Mouse (Mus musculus): ENCODE data around the gene Treh. TPM values are rescaled to one million over a fixed set of nuclear protein-coding genes. Genes with fewer than 3 reads are reported as not detected.

Gene Treh
- polyA plus RNA-seq, 1 experiment from 2014 or later = not detected

- Histone ChIP-seq H3K9ac (ENCODE audit: low read depth, low read length) (no peak overlapping the region), H3K36me3 (ENCODE audit: control insufficient read depth, insufficient read depth) (no peaks in the 10 kb centered on the region), H3K27me3 (ENCODE audit: control insufficient read depth, insufficient read depth, low read depth, low read length) (no peaks in the 10 kb centered on the region; the same call in 1 of the 2 replicates), H3K27ac (ENCODE audit: low read length) (no peak overlapping the region), H3K4me1 (ENCODE audit: control insufficient read depth, low read depth, low read length) (peaks cover 14% of the 10 kb centered on the region), H3K4me3 (ENCODE audit: low read depth, low read length) (no peak overlapping the region), H3K4me2 (ENCODE audit: low read depth, low read length) (no peak overlapping the region), H3K9me3 (replicated peaks; ENCODE audit: control insufficient read depth, low read length) (no peaks in the 10 kb centered on the region)
- 44% methylated on average over 6 of the region's 6 CpGs for WGBS (ENCODE audit: insufficient replicate concordance)
- ATAC-seq (ENCODE audit: low read depth) = no peak
Observed at GRCm38 (mm10) chr9:44716997-44717821, 44.2 kb downstream of the Treh start.

DNA sequence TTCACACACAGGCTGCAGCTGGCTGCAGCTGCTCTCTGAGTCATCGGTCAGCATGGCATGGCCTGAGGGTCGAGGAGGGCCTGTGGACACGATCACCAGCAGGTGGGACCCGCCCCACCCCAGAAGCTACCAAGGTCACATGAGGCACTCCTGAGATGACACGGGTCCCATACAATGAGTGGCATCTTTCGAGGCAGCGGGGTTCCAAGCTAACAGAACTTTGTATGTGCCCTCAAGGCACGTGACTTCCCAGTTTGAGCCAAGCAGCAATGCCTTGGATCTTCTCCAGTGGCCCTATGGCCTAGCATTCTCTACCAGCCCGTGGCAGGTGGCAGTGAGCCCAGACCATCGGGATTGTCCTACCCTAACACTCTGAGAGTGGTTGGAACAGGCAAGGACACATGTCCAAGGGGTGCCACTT lies 44.8 kb downstream of the Treh start:
- Histone ChIP-seq H3K27me3 (ENCODE audit: control insufficient read depth, insufficient read depth, low read depth, low read length) (no peaks in the 10 kb centered on the region; the same call in 1 of the 2 replicates), H3K4me3 (ENCODE audit: low read depth, low read length) (no peak overlapping the region), H3K9me3 (replicated peaks; ENCODE audit: control insufficient read depth, low read length) (no peaks in the 10 kb centered on the region), H3K36me3 (ENCODE audit: control insufficient read depth, insufficient read depth) (no peaks in the 10 kb centered on the region), H3K4me1 (ENCODE audit: control insufficient read depth, low read depth, low read length) (peaks cover 14% of the 10 kb centered on the region), H3K27ac (ENCODE audit: low read length) (no peak overlapping the region), H3K9ac (ENCODE audit: low read depth, low read length) (no peak overlapping the region), H3K4me2 (ENCODE audit: low read depth, low read length) (no peak overlapping the region)
- WGBS (ENCODE audit: insufficient replicate concordance) = 63% methylated on average over 10 of the region's 10 CpGs
- ATAC-seq (ENCODE audit: low read depth) = no peak

GRCm38 (mm10) chr9:44718937-44719631 lies 46.1 kb downstream of the Treh start:
- no peak overlapping the region for H3K27ac ChIP-seq (ENCODE audit: low read length)
- WGBS (ENCODE audit: insufficient replicate concordance) = 64% methylated on average over 12 of the region's 12 CpGs
- peaks cover 10% of the 10 kb centered on the region for H3K4me1 ChIP-seq (ENCODE audit: control insufficient read depth, low read depth, low read length)
- no peaks in the 10 kb centered on the region for H3K9me3 ChIP-seq (replicated peaks; ENCODE audit: control insufficient read depth, low read length)
- no peak overlapping the region for H3K9ac ChIP-seq (ENCODE audit: low read depth, low read length)
- H3K36me3 ChIP-seq (ENCODE audit: control insufficient read depth, insufficient read depth) = no peaks in the 10 kb centered on the region
- no peak for ATAC-seq (ENCODE audit: low read depth)
- H3K27me3 ChIP-seq (ENCODE audit: control insufficient read depth, insufficient read depth, low read depth, low read length) = no peaks in the 10 kb centered on the region; the same call in 1 of the 2 replicates
- no peak overlapping the region for H3K4me2 ChIP-seq (ENCODE audit: low read depth, low read length)
- no peak overlapping the region for H3K4me3 ChIP-seq (ENCODE audit: low read depth, low read length)

GRCm38 (mm10) chr9:44719632-44720357 lies 46.8 kb downstream of the Treh start:
- Histone ChIP-seq H3K9ac (ENCODE audit: low read depth, low read length) (no peak overlapping the region), H3K4me1 (ENCODE audit: control insufficient read depth, low read depth, low read length) (peaks cover 10% of the 10 kb centered on the region), H3K9me3 (replicated peaks; ENCODE audit: control insufficient read depth, low read length) (no peaks in the 10 kb centered on the region), H3K27me3 (ENCODE audit: control insufficient read depth, insufficient read depth, low read depth, low read length) (no peaks in the 10 kb centered on the region; the same call in 1 of the 2 replicates), H3K36me3 (ENCODE audit: control insufficient read depth, insufficient read depth) (no peaks in the 10 kb centered on the region), H3K4me3 (ENCODE audit: low read depth, low read length) (no peak overlapping the region), H3K27ac (ENCODE audit: low read length) (no peak overlapping the region), H3K4me2 (ENCODE audit: low read depth, low read length) (no peak overlapping the region)
- ATAC-seq (ENCODE audit: low read depth) = no peak
- 74% methylated on average over 8 of the region's 8 CpGs for WGBS (ENCODE audit: insufficient replicate concordance)

DNA sequence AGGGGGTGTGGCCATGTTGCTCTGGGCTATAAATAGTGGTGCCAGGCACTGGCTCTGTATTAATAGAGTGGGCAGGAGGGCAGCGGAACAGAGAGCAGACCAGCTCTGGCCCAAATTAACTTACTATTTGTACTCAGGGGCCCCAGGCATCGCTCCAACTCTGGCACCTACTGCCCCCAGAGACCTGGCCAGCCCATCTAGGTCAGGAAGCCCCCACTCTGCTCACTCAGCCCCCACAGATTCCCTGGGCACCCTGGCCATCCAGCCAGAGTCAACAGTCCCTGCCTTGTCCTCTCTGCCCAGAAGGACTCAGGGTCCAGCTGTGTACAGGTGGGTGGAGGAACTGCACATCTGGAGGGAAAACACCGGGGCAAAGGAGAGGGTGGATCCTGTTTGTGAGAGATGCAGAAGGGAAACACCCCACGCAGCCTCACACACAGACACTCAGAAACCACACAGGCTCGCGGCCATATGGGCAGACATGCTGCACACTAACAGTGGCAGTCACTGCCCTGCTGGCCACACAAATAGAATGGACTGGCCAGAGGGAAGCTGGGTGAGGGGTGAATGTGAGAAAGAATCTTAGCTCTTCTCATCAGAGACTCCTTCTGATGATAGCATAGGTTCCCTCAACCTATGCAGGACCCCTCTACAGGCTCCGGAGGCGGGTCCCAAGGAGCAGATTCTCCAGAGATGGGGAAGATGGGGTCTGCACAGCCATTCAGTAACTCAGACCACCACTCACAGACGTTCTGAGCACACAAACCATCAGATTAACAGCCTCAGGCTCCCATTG lies 47.5 kb downstream of the Treh start:
- peak overlapping the region; percentile 57 for H3K4me3 ChIP-seq (ENCODE audit: low read depth, low read length)
- 19% methylated on average over 9 of the region's 9 CpGs for WGBS (ENCODE audit: insufficient replicate concordance)
- peaks cover 10% of the 10 kb centered on the region for H3K4me1 ChIP-seq (ENCODE audit: control insufficient read depth, low read depth, low read length)
- no peak for ATAC-seq (ENCODE audit: low read depth)
- no peaks in the 10 kb centered on the region; the same call in 1 of the 2 replicates for H3K27me3 ChIP-seq (ENCODE audit: control insufficient read depth, insufficient read depth, low read depth, low read length)
- H3K9me3 ChIP-seq (replicated peaks; ENCODE audit: control insufficient read depth, low read length) = no peaks in the 10 kb centered on the region
- H3K27ac ChIP-seq (ENCODE audit: low read length) = no peak overlapping the region
- H3K36me3 ChIP-seq (ENCODE audit: control insufficient read depth, insufficient read depth) = no peaks in the 10 kb centered on the region
- H3K9ac ChIP-seq (ENCODE audit: low read depth, low read length) = peak overlapping the region; percentile 48
- peak overlapping the region; percentile 71 for H3K4me2 ChIP-seq (ENCODE audit: low read depth, low read length)

DNA sequence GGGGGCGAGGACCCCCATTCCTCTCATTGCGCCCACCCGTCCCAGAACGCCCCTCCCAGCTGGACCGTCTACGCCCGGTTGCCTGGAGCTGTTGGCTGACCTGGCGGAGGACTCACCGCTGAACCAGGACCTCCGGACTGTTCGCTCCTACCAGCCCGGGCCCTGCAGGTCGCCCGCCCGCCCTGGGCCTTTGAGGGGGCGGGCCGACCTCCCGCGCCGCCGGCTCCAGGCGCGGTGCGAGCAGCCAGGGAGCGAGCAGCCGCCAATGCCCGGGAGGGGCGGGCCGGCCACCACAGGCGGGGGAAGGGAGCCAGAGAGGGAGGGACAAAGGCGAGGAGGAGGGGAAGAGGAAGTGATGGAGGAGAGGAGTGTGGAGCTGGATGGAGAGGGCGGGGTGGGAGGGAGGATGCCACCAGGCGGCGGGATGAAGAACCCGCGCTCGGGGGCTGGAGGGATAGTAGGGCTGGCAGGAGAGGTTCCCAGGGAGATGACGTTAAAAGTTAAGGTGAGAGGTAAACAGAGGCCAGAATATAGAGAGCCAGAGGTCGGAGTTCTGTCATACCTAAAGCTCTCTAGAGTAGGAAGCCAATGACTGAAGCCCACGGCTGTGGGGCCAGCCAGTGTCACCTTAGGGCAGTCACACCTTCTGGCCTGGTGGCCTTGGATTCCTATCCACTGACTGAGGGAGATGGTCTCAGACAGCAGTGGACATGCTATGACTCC lies 48.3 kb downstream of the Treh start:
- Histone ChIP-seq H3K4me1 (ENCODE audit: control insufficient read depth, low read depth, low read length) (peaks cover 10% of the 10 kb centered on the region), H3K4me2 (ENCODE audit: low read depth, low read length) (peak overlapping the region; percentile 71), H3K4me3 (ENCODE audit: low read depth, low read length) (peak overlapping the region; percentile 57), H3K9me3 (replicated peaks; ENCODE audit: control insufficient read depth, low read length) (no peaks in the 10 kb centered on the region), H3K36me3 (ENCODE audit: control insufficient read depth, insufficient read depth) (no peaks in the 10 kb centered on the region), H3K27ac (ENCODE audit: low read length) (no peak overlapping the region), H3K9ac (ENCODE audit: low read depth, low read length) (peak overlapping the region; percentile 48), H3K27me3 (ENCODE audit: control insufficient read depth, insufficient read depth, low read depth, low read length) (no peaks in the 10 kb centered on the region; the same call in 1 of the 2 replicates)
- ATAC-seq (ENCODE audit: low read depth) = peak; percentile 82
- under 1% methylated on average over 40 of the region's 40 CpGs for WGBS (ENCODE audit: insufficient replicate concordance)

DNA sequence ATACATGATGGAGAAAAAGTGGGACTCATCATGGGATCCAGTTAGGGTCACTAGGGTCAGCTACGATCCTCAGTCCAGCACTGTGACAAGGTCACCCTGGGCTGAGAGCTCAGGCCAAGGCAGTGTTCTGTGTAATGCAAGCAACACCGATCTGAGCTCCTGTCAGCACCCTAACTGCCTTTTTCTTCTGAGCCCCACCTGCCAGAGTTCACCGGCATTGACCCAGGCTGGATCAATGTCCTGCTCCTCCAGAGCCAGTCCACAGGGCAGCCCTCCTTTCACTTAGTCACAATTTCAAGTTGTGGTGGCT lies 48.8 kb downstream of the Treh start:
- peaks cover 10% of the 10 kb centered on the region for H3K4me1 ChIP-seq (ENCODE audit: control insufficient read depth, low read depth, low read length)
- WGBS (ENCODE audit: insufficient replicate concordance) = 56% methylated on average over 3 of the region's 3 CpGs

DNA sequence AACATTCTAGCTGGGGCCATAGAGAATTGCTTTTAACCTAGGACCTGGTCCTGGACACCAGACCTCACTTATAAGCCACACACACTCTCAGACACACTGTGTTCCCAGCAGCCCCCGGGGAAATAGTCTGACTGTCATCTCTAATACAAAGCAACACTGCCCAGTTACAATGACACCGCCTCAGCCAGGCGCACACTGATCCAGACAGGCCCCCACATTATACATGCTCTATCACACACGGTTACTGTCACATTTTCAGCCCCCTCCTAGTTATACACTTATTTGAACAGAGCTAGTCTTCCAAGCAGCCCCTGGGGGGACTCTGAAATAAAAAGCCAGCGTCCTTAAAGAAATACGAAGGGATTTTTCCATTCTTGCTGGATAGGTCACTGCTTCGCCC lies 49.5 kb downstream of the Treh start:
- Histone ChIP-seq H3K9me3 (replicated peaks; ENCODE audit: control insufficient read depth, low read length) (no peaks in the 10 kb centered on the region), H3K4me3 (ENCODE audit: low read depth, low read length) (no peak overlapping the region), H3K4me2 (ENCODE audit: low read depth, low read length) (no peak overlapping the region), H3K27me3 (ENCODE audit: control insufficient read depth, insufficient read depth, low read depth, low read length) (no peaks in the 10 kb centered on the region; the same call in 1 of the 2 replicates), H3K4me1 (ENCODE audit: control insufficient read depth, low read depth, low read length) (peaks cover 10% of the 10 kb centered on the region), H3K27ac (ENCODE audit: low read length) (no peak overlapping the region), H3K9ac (ENCODE audit: low read depth, low read length) (no peak overlapping the region), H3K36me3 (ENCODE audit: control insufficient read depth, insufficient read depth) (no peaks in the 10 kb centered on the region)
- 55% methylated on average over 7 of the region's 7 CpGs for WGBS (ENCODE audit: insufficient replicate concordance)
- ATAC-seq (ENCODE audit: low read depth) = no peak

More for the DNA sequence above, 48.8 kb downstream of the Treh start:
- no peaks in the 10 kb centered on the region for H3K9me3 ChIP-seq (replicated peaks; ENCODE audit: control insufficient read depth, low read length)
- no peak overlapping the region for H3K4me3 ChIP-seq (ENCODE audit: low read depth, low read length)
- H3K27me3 ChIP-seq (ENCODE audit: control insufficient read depth, insufficient read depth, low read depth, low read length) = no peaks in the 10 kb centered on the region; the same call in 1 of the 2 replicates
- H3K4me2 ChIP-seq (ENCODE audit: low read depth, low read length) = no peak overlapping the region
- no peak for ATAC-seq (ENCODE audit: low read depth)
- H3K9ac ChIP-seq (ENCODE audit: low read depth, low read length) = no peak overlapping the region
- H3K36me3 ChIP-seq (ENCODE audit: control insufficient read depth, insufficient read depth) = no peaks in the 10 kb centered on the region
- H3K27ac ChIP-seq (ENCODE audit: low read length) = no peak overlapping the region

Data from liver, embryonic 16.5 days (tissue).